Mouse (Mus musculus) thymus, postnatal 0 days (tissue): Measurements from ENCODE around the gene Cdkal1. TPM values are rescaled to one million over a fixed set of nuclear protein-coding genes. Genes with fewer than 3 reads are reported as not detected.

Experiments used
- DNase-seq: peaks from one replicate; pipeline ENCODE4 v3.0.0-alpha.2; 2015; ENCODE audit warnings: low spot score
- polyA plus RNA-seq: library from polyadenylated mRNA; unstranded; fragments of >200 nt; fragmentation: Nextera tagmentation; extraction: Ambion mirVana; gene quantifications from 2 replicates; pipeline ENCODE4 v1.2.1, GENCODE M21; 2015

Gene Cdkal1
- polyA plus RNA-seq, 1 experiment from 2014 or later: 31.9 TPM

DNA sequence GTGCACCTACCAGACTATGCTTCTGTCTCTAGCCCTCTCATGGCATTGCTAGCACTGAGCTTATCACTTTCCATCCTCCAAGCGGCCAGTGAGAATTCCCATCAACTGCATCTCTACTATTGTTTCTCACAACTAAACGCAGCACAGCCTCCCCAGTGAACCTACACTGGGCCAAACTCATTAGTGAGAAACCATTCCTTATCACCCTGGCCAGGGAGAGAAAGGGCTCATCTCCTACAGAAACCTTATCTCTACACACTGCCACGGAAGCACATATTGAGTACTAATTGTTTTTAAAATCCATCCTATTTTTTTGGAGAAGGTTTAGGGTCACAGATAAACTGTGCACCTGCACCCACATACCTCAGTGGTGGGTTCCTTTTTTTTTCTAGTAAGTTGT is 147.9 kb downstream of the Cdkal1 start:
- no peak for DNase-seq

- DNase-seq: no peak
Measured at GRCm38 (mm10) chr13:29701400-29701799, 154.1 kb downstream of the Cdkal1 start.

GRCm38 (mm10) chr13:29699896-29700295 is 155.6 kb downstream of the Cdkal1 start:
- DNase-seq: no peak

DNA sequence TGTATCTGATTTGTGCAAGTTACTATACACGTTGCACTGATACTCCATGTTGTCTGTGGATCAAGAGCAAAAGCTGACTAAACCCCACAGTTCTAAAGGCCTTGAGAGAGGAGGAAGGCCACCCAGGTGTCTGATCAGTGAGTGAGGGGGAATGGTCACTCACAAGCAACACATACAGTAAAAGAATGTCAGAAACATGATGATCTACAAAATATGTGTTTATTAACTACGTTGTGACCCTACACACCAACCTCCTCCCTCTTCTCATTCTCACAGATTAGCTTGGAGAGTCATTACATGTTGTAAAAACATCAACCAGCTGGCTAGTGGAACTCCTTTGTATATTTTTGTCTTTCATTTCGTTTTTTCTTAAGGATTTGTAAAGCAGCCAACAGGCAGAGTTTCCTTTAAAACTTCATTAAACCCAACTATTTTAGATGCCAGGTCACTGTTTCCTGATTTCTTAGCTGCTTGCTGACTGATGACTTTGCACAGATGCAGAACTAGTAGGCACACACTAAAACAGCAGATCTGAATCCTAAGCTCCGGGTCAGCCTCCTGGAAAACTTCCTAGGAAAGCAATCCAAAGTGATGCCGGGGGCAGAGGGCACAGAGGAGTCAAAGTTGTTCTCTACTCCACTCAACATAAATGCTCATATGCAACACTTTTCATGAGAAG is 157.0 kb downstream of the Cdkal1 start:
- DNase-seq: no peak

DNA sequence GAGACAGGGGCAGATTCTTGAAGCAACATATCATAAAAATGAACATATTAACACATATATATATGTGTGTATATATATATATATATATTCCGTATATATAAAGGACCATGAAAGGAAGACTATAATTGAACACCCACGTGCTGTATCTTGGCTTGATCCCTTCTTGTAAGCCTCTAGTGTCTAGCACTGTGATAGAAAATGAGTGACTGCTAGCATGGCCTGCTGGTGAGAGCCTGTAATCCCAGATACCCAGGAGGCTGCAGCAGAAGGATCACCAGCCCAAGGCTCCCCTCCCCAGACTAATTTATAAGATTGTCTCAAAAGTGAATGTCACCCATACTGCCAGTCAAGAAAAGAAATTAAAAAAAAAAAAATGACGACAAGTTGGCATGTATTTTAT is 158.2 kb downstream of the Cdkal1 start:
- DNase-seq: no peak

GRCm38 (mm10) chr13:29690734-29691133 is 164.7 kb downstream of the Cdkal1 start:
- DNase-seq: no peak

DNA sequence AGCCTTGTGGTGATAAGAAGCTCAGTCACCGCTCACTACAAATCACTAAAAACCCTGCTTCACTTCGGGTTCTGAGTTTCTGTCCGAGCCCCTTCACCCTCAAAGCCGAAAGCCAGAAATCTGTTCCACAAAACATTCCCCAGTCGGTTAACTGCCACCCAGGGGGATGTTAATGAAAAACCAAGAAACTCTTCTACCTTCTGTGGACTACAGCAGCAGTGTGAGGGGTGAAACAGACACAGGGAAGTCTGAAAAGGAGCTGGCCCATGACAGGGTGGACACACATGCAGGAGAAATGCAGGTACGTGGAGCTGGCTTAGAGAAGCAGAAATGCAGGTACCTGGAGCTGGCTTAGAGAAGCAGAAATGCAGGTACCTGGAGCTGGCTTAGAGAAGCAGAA is 166.6 kb downstream of the Cdkal1 start:
- no peak for DNase-seq

DNA sequence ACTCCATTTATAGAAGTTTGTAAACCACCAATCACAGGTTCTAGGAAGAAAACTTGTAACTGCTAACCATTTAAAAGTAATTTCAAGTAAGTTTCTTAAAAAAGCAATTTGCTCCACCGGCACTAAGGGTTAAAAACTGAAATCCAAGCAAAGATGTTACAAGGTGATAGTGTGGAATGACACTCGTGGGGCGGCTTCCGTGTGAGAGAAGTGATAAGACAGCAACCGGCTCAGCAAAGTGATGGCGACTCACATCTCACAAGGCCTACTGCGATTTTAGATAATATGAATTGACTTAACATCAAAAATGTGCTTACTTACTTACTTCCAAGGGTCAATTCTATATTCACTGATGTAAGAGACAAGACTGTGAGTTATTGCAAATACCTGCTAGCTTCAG is 167.6 kb downstream of the Cdkal1 start:
- no peak for DNase-seq

DNA sequence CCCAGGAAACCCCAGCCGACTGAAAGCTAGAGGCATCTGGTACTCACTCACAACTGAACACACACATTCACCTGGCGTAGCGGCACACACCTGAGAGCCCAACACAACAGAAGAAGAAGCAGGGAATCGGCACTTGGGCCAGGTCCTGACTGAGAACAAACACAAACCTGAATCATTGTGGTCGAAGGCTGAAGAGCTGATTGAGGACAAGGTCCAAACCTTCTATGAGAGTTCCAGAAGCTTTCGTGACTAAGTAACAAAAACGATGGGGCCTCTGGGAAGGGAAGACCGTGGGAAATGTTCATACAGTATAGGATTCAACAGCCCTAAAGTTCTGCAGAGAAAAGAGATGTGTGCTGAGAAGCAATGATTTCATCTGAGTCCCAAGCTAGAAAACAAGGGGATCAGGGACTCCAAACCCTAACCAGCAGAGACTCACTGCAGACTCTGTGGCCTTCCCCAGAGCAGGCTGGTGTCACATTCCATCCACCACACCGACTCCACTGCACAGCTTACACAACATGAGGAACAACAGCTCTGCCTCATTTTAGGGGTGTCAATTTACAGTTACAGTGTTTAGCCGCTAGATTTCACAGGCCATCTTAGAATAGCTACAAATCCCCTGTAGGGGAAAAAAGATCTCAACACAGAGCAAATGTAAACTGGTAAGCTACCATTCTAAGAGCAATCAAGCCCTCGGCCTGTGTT is 175.8 kb downstream of the Cdkal1 start:
- no peak for DNase-seq

DNA sequence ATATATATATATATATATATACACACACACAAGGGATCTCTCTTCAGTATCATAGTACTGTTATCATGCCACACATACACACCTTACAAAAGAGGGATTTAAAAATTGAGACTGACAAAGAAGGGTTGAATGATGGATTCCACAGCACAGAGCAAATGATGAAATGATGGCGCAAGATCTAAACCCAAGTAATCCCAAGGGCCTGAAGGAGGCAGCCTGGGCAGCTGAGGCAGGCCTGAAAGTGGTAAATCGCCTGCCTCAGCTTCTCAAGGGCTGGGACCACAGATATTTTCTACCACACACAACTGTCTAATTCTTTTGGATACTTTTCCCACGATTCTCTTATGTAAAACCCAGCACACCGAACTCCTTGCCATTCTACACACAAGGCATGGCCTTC is 177.9 kb downstream of the Cdkal1 start:
- no peak for DNase-seq

- no peak for DNase-seq
Measured at GRCm38 (mm10) chr13:29670626-29671025, 184.8 kb downstream of the Cdkal1 start.

DNA sequence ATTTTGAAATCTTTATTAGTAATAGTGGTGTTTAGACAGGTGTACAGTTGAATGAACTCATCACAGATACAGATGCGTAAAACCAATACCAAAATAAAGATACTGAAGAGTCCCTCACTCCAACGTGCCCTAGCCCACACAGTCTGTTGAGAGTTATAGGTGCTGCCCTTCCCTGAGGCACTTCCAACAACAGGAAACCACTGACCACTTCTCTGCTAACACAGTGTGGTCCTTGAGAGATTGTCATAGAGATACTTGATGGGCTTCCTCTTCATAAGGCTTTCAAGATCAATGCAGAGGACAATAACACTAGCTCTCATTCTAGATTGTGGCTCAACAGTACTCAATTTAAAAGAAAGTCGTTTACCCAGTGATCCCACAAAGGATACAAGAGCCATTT is 191.6 kb downstream of the Cdkal1 start:
- DNase-seq: no peak

DNA sequence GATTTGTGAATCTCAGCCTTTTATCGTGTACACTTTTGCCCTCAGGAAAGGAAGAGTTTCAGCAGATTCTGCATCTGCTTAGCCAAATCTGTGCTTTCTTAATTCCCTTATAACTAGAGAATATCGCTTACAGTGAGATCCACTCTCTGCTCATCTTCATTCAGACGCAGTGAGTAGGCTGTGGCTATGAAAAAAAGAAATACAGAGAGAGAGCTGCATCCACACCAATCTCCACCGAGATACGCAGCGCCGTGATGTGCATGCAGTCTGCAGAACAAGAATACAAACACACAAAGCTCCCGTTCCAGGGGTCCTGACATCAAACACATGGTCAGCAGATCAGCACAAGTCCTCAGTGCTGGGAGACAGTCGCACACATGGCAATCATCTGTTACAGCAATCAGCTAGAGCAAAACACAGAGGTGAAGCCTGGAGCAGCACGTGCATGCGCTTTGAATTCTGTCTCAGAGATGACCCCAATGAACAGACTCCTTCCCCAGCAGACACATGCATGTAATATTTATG is 199.6 kb downstream of the Cdkal1 start:
- no peak for DNase-seq

- no peak for DNase-seq
Measured at GRCm38 (mm10) chr13:29653407-29653806, 202.1 kb downstream of the Cdkal1 start.

DNA sequence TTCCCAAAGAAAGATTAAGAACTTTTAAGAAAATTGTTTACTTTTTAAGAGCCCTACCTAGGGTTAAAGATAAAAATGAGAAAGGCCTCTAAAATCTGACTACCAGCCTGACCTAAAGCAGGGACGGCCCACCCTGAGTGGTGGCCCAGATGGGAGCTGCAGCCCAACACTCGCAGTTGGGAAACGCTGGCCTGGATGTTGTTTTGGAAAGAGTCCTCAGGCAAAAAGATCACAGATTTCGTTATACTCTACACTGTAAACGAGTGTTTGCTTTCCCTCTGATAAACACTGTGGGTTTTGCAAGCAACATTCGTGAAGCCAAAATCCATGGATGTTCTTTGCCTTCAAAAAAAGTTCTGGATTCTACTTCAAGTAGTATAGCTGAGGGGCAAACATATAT is 202.7 kb downstream of the Cdkal1 start:
- DNase-seq: no peak

- no peak for DNase-seq
Measured at GRCm38 (mm10) chr13:29650576-29651236, 204.8 kb downstream of the Cdkal1 start.

- DNase-seq: no peak
Measured at GRCm38 (mm10) chr13:29649593-29649992, 205.9 kb downstream of the Cdkal1 start.

DNA sequence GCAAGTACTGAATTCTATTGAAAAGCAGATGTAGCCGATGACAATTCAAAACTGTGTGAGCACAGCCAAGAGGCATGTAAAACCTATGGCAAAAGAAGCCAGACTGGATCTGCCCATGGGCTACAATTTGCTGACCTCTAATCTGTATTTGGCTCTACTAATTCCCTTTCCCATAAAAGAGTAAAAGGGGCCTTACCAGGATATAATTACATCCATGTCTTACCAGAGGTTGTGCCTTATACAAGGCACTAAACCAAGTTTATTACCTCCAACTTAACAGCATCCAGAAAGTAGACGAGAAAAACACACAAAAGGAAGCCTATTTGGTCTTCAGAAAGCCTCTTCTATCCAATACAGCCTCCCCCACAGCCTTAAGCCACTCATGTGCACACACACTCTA is 213.2 kb downstream of the Cdkal1 start:
- no peak for DNase-seq

- no peak for DNase-seq
Measured at GRCm38 (mm10) chr13:29641200-29641599, 214.3 kb downstream of the Cdkal1 start.

DNA sequence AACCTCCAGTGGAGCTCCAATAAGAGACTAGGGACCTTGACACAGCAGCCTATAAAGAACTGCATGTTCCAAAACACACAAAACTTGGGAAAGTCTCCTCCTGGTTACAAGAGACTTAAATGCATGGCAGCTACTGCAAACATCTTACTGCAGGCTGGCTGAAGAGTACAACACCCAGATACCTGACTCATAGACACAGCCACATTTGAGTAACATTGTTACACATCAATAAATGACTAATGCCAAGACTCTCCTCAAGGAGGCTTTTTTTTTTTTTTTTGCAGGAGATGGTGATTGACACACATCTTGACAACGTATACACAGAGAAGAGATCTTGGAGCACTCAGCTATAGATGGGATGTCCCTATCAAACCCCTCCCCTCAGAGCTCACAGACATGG is 215.3 kb downstream of the Cdkal1 start:
- DNase-seq: no peak

- DNase-seq: no peak
Measured at GRCm38 (mm10) chr13:29638303-29638702, 217.2 kb downstream of the Cdkal1 start.

DNA sequence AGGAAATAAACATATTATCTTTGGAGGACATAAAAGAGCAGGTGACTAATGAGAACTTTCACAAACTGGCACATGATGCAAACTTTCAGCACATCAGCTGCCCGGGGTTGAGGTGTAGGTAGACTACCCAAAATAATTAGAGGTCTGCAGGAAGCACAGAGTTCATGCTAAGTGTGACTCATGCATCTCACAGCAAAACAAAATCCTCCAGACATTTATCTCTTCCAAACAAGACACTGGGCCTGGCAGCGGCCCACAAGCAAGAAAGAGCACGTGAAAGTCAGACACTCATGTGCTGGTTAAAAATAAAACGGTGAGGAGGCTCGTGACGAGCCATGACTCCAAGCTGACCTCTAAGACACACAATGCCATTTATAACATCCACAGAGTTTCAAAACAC is 217.7 kb downstream of the Cdkal1 start:
- DNase-seq: no peak
